Mouse (Mus musculus): Measurements from ENCODE around the gene Gon4l.
"Not testable (repeated sequence)": the region's sequence is repeated elsewhere in the genome, so short reads cannot be mapped to it uniquely, and the experiment has no call there.

The Gon4l gene

DNA sequence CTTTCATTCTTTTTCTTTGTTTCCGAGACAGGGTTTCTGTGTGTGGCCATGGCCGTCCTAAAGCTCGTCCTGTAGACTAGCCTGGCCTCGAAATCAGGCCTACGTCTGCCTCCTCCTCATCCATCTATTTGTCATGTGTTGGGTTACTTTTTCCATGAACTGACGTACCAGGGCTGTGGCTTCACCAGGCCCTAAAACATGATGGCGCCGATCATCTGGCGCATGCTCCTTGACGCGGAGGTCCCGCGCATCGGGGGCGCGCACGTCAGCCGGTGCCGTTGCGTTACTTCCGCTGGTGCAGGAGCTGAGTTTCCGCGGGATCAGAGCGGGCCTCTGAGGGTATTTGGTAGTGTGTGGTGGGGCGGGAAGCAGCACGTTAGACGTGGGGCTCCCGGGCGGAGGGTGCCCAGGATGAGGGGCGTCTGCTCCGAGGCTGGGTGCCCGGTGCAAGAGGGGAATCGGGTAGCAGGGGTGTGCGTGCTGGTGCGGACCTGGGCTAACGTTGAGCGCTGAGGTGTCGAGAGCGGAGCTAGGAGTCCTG lies at the start of gene Gon4l:
TSS of gene Gon4l (plus strand) at position 281 of the 541 bp plus-strand sequence.
- peak; percentile 42 to 43 for DNase-seq

DNA sequence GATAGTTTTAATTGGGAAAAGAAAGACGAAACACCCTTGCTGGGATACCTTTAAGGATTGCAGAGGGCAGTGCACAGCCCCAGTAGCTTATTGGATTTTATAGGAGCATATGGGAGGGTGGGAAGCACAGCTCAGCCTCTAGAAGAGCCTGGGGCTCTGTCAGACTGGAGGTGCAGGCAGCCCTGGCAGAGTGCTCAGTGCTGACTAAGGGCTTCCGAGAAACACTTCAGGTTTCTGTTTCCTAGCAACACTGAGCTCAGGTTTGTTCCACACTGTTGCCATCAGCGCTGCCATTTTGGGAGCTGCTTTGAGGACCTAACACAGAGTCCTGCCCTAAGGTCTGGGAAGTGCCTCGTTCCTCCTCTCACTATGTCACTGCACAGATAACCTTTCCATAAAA lies 48.7 kb upstream of the Gon4l start:
- not testable (repeated sequence) for DNase-seq

DNA sequence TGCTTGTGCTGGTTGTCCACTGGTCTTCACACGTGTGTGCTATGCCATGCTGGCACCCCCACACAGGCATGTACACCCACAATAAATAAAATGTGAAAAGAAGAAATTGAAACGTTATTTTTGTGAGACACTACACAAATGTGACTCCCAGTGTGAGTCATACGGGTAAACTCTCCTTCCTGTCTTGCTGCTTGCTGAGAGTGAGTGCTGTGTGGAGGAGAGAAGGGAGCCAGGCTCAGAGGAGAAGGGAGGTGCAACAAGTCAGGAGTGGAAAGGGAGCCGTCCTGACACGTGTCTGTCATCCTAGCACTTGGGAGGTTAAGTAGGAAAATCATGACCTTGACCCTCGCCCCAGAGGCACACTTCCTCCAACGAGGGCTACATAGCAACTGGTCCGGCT lies 48.2 kb upstream of the Gon4l start:
- DNase-seq = not testable (repeated sequence)

DNA sequence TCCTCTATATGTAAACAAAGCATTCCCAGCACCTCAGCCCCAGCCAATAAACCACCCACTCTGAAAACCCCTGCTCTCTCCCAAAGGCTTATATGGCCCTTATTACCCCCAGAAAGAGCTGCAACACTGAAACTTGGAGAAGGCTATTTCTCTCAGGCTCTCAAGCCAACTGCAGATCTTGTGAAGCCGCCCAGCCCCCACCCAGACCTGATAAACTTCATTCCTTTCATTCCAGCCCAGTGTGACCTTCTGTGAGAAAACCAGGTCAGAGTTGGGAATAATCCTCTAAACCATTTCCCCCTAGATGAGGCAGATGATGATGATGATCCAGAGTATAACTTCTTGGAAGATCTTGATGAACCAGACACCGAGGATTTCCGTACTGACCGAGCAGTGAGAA lies 47.0 kb upstream of the Gon4l start:
- not testable (repeated sequence) for DNase-seq

DNA sequence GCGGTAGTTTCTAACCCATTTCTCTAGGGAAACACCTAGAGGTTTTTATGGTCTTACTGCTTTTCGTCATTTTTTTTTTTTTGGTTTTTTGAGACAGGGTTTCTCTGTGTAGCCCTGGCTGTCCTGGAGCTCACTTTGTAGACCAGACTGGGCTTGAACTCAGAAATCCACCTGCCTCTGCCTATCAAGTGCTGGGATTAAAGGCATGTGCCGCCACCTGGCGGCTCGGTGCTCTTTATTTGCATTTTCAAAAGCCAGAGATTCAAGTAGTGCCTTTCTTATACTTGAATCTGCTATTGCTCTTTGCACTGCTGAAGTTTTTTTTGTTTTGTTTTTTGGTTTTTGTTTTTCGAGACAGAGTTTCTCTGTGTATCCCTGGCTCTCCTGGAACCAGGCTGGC lies 37.5 kb upstream of the Gon4l start:
- not testable (repeated sequence) for DNase-seq

DNA sequence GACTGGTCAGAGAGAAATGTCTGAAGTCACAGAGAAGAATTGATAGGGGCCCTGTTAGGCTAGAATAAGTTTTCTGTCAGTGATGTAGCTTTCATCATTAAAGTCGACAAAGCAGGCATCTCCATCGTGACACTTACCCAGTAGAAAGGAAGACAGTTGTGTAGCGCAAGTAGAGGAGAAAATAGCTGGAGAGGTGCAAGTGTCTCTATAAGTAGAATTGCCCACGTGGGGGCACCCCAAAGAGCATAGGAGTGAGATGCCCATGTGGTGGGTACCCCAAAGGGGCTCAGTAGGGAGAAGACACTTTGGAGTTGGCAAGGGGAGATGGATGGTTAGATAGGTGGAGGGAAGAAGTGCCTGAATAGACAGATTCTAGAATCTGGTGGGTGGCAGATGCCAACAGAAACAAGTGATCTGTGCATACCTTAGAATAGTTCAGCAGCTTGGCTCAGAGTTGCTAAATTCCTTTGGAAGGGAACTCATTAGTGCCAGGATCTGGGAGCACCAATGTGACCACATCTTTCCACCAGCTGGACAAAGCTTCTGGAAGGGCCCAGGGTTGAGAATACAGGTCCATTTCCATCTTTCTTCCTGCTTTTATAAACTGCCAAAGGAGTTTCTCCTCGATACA lies 31.0 kb upstream of the Gon4l start:
- DNase-seq = no peak

DNA sequence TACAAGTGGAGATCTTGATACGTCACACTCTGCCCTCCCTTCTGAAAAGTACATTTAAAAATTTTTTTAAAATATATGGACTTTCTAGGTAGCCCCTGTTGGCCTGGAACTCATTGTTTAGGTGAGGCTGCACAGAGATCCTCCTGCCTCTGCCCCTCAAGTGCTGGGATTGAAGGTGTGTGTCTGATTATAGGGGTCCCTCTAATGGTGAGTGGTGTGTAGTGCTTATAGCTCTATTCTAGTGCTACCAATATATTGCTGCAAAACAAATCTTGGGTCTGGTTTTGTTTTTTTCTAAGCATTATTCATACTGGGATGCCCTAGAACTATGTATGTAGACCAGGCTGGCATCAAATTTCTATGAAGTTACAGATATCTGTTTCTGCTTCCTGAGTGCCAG lies 9.3 kb upstream of the Gon4l start:
- DNase-seq = no peak

DNA sequence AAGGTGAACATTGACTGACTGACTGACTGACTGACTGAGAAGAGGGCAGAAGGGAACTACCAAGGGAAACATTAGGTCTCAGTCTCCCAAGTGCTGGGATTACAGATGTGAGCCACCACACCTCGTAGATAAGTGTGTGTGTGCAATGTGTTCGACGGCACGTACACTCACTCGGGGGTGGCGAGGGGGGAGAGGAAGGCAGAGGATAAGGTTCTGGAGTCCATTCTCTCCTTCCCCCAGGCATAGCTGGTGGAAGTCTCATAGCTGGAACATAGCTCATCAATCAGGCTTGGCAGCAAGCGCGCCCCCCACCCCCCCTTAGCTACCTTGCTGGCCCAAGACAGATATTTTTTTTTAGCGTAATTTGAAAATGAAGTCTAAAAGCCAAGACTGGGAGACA lies 7.8 kb upstream of the Gon4l start:
- DNase-seq = no peak

DNA sequence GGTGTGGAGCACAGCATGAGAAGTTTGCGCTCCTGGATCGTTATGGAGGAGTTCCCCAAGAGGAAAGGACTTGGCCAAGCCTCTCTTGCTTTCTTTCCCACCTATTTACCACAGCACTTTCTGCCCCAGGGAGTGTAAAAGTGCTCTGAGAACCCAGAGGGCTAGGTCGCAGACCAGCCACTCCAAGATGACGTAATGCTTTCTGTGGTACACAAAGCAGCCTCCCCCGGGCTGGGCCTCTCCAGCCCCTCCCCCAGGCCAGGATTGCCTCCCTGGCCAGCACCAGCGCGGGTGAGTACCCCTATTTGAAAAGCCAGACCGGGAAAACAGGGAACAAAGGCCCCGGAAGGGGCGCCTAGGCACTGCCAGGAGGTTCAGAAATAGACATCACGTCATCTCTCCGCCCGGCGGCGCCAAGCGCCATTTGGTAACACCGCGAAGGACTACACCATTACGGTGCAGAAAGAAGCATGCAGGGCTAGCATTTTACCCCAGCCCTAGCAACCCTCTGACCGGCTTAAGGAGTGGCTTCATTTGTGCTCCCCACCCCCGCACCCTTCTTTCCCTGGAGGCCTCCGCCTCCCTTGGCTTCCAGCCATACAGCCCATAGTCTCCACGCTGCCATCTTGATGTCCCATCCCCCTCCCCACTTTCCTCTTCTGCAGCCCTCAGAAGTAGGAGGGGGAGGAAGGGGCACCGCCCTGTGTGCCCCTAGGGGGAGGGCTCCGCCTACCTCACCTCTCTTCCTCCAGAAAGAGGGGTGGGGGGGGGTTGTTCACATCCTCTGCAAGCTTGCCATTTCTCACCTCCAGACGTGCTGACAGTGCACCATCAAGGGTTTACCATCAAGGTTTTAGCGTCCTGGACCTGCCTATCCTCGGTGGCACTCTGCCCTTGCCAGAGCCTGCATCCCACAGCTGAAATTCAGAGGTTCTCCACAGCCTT lies 3.6 kb upstream of the Gon4l start:
- peak; percentile 25 to 52 for DNase-seq

DNA sequence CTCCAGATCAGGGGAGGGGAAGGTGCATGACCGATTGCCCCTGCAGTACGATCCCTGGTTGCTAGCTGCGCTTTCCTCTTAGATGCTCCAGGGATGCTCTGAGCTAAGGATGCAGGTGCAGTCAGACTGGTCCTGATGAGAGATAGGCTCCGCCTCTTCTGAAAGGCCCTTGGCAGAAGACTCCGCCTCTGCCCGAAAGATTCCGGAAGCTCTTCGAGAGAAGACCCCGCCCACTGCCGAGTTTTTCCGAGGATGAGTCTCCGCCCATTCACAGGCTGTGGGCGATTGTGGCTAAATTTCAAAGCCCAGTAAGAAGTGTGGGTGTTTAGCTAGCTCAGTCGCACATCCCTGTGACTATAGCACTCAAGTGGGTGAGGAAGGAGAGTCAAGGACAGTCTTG lies 2.6 kb upstream of the Gon4l start:
- peak; percentile 40 to 58 for DNase-seq

DNA sequence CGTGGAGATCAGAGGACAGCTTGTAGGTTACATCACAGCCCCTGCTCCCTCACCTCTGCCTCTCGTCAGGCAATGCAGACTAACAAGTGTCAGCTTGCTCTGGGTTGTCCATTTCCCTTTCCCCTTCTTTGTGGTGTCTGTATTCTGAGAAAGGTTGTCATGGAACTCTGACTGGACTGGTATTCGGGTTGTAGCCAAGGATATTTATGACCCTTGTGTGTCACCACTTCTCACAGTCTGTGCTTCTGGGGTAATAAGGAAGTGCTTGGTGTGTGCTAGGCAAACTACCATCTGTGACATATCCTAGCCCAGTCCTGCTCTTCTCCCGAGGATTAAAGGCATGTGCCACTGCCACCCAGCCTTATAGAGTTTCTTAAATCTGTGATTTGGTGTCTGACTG lies 14.1 kb downstream of the Gon4l start:
- DNase-seq = no peak

DNA sequence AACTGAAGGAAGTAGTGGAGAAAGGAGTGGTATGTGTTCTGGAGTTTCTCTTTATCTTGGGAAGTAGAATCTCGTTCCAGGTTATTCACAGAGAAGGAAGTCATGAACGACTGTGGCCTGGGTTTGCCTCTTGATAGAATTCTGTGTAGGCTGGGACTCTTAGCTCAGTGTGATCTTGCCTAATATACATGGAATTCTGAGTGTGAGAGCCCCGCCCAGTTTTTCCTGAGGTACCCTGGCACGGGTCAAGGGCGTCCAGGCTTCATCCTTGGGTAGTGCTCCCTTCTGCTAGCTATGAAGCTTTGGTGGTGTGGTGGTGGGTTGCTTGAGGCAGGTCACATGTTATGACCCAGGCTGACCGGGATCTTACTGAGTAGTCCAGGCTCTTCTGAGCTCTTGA lies 20.8 kb downstream of the Gon4l start:
- DNase-seq = no peak

DNA sequence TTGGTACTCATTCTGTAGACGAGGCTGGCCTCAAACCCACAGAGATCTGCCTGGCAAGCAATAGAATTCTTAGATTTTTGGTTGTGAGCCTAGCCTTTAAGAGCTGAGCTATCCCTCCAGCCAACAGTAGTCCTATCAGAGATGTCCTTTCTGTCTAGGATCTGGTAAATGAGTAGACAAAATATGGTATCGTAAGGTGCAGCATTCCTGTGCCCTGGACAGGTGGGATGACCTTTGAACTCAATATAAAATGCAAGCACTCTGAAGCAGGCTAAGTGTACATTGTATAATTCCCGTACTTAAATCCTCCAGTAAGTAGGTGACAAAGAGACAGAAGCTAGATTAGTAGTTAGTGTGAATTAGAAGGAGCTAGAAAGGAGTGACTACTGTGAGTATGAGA lies 27.1 kb downstream of the Gon4l start:
- DNase-seq = no peak

DNA sequence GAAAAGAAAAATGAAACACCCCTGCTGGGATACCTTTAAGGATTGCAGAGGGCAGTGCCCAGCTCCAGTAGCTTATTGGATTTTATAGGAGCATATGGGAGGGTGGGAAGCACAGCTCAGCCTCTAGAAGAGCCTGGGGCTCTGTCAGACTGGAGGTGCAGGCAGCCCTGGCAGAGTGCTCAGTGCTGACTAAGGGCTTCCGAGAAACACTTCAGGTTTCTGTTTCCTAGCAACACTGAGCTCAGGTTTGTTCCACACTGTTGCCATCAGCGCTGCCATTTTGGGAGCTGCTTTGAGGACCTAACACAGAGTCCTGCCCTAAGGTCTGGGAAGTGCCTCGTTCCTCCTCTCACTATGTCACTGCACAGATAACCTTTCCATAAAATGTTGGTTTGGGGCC lies 31.7 kb downstream of the Gon4l start:
- DNase-seq = not testable (repeated sequence)

DNA sequence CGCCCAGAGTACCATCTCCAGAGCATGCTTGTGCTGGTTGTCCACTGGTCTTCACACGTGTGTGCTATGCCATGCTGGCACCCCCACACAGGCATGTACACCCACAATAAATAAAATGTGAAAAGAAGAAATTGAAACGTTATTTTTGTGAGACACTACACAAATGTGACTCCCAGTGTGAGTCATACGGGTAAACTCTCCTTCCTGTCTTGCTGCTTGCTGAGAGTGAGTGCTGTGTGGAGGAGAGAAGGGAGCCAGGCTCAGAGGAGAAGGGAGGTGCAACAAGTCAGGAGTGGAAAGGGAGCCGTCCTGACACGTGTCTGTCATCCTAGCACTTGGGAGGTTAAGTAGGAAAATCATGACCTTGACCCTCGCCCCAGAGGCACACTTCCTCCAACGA lies 32.1 kb downstream of the Gon4l start:
- not testable (repeated sequence) for DNase-seq

DNA sequence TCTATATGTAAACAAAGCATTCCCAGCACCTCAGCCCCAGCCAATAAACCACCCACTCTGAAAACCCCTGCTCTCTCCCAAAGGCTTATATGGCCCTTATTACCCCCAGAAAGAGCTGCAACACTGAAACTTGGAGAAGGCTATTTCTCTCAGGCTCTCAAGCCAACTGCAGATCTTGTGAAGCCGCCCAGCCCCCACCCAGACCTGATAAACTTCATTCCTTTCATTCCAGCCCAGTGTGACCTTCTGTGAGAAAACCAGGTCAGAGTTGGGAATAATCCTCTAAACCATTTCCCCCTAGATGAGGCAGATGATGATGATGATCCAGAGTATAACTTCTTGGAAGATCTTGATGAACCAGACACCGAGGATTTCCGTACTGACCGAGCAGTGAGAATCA lies 33.4 kb downstream of the Gon4l start:
- DNase-seq = not testable (repeated sequence)

DNA sequence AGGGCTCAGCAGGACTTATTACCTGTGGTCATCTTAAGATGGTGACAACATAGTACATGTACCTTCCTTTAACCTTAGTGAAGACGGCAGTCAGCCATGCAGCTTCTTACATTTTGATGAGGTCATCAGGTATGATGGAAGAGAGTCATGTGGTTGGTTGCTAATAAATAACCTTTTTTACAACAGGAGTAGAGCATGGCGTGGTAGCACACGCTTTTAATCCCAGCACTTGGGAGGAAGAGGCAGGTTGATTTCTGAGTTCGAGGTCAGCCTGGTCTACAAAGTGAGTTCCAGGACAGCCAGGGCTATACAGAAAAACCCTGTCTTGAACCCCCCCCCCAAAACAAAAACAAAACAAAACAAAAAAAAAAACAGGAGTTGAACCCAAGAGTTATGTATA lies 47.5 kb downstream of the Gon4l start:
- DNase-seq = not testable (repeated sequence)

DNA sequence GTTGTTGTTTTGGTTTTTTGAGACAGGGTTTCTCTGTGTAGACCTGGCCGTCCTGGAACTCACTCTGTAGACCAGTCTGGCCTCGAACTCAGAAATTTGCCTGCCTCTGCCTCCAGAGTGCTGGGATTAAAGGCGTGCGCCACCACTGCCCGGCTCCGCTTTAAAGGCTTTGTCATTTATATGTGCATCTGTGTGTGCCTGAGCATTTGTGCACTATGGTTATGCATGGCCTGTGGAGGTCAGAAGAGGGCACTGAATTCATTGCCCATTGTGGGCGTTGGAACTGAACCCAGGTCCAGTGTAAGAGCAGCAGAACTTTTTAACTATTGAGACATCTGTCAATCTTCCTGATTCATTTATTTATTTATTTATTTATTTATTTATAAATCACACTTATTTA lies 58.0 kb downstream of the Gon4l start:
- not testable (repeated sequence) for DNase-seq

DNA sequence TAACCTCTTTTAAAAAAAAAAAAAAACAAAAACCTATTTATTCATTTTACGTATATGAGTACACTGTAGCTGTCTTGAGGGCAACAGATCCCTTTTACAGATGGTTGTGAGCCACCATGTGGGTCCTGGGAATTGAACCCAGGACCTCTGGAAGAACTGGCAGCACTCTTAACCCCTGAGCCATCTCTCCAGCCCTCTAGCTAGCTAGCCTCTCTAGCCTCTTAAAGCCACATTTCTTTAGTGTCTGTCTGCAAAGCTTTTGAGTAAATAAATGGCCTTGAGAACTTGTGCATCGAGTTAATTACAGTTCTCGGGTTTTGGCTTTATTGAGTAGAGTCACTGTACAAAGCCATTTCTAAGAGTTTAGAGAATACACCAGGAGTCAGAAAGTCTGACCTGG lies 69.8 kb downstream of the Gon4l start:
- no peak for DNase-seq

DNA sequence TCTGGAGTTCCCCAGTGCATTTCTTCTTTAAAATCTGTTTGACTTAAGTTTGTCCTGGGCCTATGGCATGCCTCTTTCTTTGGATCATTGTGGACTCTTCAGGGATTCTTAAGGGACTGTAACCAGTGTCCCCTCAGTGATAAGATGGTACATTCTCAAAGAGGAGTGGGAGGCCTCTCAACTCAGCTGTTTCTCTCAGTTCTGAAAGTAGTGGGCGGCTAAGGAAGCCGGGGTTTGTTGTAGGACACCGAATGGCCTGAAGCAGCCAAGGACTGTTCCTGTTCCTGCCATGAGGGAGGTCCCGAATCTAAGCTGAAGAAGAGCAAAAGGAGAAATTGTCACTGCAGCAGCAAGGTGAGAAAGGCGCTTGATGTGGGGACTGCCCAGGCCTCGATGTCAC lies 70.2 kb downstream of the Gon4l start:
- no peak for DNase-seq

DNA sequence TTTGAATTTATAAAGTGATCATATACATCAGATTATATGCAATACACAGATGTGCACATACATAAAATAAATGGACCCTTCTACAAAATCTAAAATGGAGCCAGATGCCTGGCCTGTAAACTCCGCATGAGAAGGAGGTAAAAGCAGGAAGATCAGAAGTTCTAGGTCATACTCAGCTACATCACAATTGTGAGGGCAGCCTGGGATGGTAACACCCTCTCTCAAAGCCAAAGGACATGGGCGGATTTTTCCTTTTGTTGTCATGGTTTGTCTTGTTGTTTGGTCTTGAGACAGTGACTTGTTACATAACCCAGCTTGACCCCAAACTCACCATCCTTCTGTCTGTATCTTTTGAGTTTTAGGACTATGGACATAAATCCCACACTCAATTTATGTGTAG lies 70.7 kb downstream of the Gon4l start:
- DNase-seq = no peak

DNA sequence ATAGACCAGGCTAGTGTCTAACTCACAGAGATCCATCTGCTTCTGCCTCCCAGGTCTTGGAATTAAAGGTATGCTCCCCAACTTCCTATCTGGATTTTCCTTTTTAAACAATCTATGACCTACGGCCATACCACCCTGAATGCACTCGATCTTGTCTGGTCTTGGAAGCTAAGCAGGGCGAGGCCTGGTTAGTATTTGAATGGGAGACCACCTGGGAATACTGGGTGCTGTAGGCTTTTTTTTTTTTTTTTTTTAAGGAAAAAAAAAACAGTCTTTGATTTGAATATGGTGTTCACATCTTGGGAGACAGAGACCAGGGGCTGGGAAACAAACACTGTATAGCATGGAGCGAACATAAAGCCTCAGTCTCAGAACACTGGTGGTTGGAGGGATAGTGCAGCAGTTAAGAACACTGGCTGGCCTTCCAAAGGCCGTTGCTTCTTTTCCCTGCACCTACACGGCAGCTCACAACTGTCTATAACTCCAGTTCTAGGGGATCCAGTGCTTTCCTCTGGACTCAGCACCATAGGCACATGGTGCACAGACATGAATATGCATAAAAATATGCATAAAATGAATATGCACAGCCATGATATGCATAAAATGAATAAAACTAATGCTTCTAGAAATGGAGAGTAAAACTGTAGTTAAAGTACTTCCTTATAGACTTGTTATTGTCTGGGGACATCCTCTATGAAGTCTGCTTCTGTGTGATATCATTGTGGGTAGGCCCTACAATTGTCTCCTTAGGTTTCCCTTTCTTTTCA lies 71.5 kb downstream of the Gon4l start:
- DNase-seq = no peak

DNA sequence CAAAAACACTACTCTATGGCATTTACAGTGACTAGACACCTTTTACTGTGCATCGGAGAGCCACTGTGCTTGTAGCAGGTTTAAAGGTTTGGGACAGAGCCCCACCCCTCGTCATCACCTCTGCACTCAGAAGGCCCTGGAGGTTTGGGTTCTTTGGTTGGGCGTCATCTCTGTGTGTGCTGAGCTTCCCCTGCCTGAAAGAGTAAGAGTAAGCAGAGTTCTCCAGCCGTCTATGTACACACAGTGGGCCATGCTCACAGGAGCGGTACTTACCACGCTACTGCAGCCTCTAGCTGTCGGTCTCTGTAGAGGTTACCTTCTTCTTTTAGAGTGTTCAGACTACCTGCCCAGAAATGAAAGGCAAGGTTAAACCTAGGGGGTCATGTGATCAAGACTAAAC lies 77.6 kb downstream of the Gon4l start:
- no peak for DNase-seq

Data from thymus, postnatal 36 days (tissue).